Mouse (Mus musculus): ENCODE results near the gene Nek2. TPM values are rescaled to one million over a fixed set of nuclear protein-coding genes. Genes with fewer than 3 reads are reported as not detected.

Nek2 gene
- total and polyA plus RNA-seq, 3 experiments = 0.98 to 2.2 (median 1.7) TPM

DNA sequence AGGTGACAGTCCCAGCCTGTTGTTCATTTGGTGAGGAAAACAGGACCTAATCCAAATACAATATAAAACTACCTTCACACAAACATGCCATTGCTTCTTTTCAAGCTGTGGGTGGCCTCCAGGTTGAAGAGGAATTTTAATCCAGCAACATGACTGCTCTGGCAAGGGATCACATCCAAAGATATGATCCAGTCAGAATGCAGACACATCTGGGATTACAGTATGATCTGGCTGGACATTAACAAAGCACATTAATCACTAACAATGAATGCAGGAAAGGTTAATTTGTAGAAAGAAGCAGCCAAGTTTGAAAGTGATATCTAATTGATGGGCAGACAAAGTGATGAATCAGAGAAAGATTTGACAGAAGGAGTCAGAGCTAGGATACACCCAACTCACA lies 36.9 kb downstream of the Nek2 start:
- no peak for DNase-seq

DNA sequence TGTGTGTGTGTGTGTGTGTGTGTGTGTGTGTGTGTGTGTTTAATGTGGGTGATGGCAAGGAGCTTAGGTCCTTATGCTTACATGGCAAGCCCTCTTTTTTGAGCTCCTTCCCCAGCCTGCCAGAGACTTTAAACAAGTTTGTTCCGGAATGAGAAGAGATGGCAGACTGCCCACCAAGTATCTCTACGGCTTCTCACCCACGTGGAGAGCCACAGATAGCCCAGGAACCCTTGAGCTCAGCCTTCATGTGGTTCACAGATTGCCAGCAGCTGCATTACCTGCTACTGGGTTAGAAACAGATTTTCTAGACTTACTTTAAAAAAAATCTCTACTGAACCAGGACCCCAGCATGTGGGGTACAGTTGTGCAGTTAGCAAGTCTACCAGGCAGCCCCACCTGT lies 38.6 kb downstream of the Nek2 start:
- no peak for DNase-seq

DNA sequence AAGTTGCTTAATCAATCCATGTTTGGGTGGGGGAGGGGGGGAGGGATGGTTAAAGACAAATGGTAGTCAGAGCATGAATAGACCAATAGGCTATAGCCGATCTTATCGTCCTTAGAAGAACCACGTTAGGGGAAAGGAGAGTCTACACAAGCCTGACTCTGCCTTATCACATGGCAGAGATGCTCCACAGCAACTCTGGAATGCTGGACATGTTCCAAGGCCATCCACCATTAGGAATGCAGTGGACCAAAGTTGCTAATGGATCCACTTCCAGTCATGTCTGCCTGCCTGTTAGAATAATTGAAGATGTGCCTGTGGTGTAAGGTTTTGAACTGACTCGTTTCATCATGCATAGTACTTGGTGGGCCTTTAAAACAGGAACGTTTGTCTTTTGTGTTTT lies 40.0 kb downstream of the Nek2 start:
- peak; percentile 45 for DNase-seq

DNA sequence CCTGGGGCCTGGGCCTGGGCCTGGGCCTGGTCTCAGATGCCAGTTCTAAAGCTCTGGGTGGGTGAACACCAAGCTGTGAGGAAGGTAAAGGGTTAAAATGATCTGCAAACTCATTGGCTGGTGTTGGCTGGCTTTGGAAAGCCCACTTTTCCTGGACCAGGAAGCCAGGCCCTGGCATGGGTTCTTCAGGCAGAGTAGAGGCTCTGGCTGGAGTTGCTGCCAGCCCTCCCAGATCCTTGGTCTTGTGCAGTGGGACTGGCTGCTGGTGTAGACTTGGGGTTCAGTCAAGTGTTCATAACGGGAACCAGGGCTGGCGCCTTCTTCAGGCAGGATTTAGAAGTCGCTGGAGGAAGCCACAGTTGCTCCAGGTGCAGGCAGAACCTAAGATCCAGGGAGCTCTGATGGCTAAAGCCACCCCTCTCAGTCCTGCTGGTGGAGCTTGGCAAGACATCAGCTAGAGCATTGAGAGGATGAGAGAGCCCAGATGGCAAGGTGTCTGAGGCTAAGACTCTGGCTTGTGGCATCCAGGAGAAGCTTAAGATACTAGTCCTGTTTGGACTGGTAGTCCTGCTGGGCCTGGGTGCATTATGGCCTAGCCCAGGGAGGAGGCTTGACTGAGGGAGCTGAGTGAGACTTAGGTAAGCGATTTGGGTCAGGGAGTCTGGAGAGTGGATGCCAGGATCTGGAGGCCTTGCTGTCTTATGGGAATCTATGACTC lies 42.7 kb downstream of the Nek2 start:
- DNase-seq = no peak

DNA sequence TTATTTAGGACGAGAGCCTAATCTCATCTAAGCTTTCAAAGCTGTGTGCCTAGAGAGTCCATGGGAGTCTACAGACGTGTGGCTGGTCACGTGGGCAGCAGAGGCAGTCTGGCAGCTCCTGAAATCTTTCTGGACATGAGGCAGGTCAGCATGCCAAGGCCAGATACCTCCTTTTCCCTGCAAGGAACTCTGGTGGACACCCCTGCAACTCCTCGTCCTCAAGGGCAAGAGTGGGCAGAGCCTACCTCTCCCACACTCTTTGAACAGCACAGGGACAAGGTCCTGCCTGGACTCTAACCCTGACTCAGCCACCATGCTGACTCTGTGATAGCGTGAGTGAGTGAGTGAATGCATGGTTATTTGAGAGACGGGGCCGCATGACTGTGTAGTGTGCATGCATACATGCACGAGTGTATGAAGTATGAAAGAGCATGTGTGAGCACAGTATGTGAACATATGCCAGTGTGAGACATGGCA lies 43.3 kb downstream of the Nek2 start:
- no peak for DNase-seq

DNA sequence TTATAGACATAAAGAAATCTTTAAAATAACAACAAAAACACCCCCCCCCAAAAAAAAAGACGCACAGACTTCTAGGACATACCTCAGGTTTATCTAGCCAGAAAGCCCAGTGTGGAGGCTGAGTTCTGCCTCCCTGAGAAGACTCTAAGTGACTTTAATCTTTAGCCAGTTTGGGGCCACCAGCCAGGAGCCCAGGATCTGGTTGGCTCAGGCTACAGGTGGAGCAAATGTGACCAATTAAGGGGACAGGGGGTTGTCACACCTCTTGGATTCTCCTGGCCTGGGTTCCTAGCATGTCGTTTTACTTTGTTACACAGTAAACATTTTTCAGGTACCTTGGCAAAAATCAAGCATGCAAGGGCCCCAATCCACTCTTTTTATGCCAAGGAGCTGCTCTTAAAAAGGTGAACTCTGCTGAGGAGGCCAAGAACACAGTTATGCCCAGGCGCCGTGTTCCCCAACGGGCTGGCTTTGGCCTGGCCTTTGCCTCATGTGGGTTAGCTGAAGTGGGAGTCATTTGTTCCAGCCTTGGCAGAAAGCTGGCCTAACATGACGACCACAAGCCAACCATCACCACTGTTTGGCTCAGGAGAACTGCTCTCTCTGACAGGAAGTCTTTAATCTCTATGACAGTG lies 50.9 kb downstream of the Nek2 start:
- no peak for DNase-seq

DNA sequence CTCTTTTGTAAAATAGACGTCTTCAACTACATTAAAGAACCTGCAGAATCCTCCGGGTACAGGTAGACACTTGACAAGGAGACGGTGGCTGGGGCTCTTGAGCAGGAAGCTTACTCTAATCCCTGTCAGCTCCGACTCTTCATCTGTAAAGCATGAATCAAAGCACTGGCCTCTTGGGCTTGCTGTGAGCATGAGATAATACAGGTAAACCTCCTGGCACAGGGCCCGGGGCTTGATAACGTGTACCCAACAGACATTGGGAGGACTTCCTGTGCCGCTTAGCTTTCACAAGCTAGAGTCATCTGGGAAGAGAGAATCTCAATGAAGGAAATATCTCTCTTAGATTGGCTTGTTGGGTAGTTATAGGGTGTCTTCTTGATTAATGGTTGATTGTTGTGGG lies 53.8 kb downstream of the Nek2 start:
- DNase-seq = no peak

DNA sequence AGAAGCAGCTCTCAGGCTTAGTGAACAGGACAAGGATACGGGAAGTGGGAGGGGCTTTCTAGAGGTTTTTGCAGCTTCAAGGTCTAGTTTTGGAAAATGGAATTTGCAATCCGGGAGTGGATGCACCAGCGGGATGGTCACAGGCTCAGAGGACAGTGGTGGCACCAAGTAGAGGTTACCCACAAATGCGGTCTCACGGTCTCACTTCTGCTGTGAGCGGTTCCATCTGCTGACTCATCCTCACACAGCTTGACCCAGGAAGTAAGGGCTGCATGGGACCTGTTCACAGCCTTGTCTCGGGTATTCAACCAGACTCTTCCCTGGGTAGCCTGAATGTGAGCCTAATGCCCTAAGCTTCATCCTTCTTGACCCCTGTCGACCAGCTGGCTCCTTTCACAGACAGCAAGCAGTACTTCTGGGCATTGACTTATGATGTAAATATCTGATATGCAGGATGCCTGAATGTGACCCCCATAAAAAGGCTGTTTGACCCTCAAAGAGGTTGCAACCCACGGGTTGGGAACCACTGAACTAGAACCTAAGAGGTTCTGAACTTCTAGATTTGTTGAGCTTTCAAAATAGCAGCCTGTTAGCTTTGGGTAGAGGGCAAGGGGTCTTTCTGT lies 54.5 kb downstream of the Nek2 start:
- peak; percentile 46 for DNase-seq

DNA sequence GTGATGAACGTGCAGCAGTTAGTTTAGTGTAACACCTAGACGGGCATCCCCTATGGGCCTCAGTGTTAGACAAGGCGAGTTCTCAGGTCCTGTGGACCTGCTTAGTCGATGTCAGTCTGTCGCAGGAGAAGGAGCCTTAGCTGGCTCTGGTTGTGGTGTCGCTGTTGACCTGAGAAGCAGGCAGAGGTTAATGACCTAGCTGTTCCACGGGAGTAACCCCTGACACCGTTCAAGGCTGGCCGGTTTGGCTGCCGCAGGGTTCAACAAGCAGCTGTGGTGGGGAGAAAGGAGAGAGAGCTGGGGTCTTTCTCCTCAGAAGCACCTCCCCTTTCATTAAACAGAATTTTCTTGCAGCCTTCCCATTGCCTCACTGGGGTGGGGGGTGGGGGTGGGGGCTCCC lies 56.4 kb downstream of the Nek2 start:
- DNase-seq = no peak

DNA sequence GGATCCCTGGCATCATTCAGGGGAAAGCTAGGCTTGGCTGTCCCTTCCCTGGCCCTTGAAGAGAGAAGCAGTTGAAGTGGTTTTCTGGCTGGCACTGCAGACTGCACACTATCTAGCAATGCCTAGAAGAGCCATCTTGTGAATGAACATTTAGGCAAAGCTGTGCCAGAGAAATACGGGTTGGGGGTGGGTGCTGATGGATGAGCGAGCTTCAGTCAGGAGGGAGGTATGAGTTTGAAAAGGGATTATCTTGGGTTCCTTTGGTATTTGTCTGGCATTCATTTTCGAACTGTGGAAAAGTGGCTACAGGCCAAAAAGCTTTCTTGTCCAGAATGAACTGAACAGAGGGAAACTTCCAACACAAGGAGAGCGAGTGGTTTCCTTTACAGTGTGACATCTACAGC lies 57.3 kb downstream of the Nek2 start:
- no peak for DNase-seq

DNA sequence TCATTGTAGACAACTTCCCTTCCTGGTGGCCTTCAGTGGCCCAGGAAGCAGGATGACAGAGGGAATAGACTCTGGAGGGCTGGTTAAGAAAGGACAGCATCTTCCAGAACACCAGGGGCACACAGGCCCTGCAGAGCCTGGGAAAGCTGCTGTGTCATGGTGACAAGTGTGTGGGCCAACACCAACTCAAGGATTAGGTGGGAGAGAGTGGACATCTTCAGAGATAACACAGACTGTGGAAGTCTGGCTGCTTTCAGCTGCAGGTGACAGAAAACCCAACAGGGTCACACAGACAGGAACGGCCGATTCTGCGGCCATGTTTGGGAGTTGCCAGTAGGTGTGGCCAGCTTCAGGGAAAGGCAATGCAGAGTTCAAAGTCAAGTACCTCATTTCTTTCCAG lies 59.0 kb downstream of the Nek2 start:
- DNase-seq = no peak

DNA sequence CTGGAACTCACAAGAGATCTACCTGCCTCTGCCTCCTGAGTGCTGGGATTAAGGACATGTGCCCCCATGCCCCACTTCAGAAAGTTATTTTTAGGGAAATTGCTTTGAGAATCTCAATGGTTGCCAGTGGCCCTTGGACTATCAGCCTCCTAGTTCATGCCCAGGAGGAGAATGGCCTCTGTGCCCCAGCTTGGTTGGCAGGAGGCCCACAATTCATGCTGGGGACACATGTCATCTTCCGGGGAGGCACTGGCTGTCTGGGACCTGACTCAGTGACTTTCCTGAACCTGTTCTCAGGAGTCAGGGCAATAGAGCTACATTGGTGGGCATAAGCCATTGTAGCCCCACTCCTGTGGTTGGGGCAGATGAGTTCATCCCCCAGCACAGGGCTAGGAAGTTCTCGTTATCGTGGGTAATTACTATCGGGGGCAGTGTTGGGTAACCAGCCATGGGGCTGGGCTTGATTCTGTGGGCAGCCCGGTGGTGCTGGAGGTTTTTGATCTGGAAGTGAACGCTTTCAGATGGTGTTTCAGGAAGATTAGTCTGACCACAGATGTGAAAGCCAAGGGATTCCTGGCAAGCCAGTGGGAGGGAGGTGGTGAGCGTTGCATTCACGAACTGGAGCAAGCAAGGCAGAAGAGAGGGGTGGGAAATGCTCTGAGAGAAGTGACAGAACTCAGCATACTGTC lies 59.8 kb downstream of the Nek2 start:
- no peak for DNase-seq

DNA sequence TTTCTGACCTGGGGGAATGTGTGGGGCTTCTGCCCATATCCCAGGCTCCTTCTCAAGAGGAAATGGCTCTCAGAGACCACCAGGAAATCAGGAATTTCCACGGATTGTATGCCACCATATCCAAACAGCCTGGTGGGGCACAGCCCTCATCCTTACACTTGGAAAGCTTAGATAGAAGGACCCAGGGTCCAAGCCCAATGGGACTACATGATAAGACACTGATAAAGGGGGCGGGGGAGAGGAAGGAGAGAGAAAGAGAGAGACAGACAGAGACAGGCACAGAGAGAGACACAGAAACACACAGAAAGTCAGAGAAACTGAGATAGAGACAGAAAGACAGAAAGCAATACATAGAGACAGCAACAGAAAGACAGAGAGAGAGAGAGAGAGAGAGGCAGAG lies 60.4 kb downstream of the Nek2 start:
- DNase-seq = no peak

Other genes starting within 250 kb of the Nek2 start
- gene Dtl, start 245.9 kb upstream of the Nek2 start, total RNA-seq (2021) = 1 to 10 TPM in 1 of 2 experiments, under 1 TPM in 1; 0.90 to 1.0 TPM
- 0.19 and 0.34 TPM in 2 replicates for gene Dtl, start 245.9 kb upstream of the Nek2 start, polyA plus RNA-seq (2012; rRNA removed)
- 10 to 100 TPM; 23.2 to 26.2 TPM for gene Ints7, start 245.8 kb upstream of the Nek2 start, total RNA-seq (2021)
- 15.9 and 19.6 TPM in 2 replicates for gene Ints7, start 245.8 kb upstream of the Nek2 start, polyA plus RNA-seq (2012; rRNA removed)
- 10 to 100 TPM; 70.8 to 77.0 TPM for gene Lpgat1, start 103.6 kb upstream of the Nek2 start, total RNA-seq (2021)
- 12.7 and 13.7 TPM in 2 replicates for gene Lpgat1, start 103.6 kb upstream of the Nek2 start, polyA plus RNA-seq (2012; rRNA removed)
- gene Slc30a1, start 85.3 kb downstream of the Nek2 start, total RNA-seq (2021) = 10 to 100 TPM; 18.4 to 19.3 TPM
- 16.7 and 17.6 TPM in 2 replicates for gene Slc30a1, start 85.3 kb downstream of the Nek2 start, polyA plus RNA-seq (2012; rRNA removed)
- gene Rd3, start 155.9 kb downstream of the Nek2 start, total RNA-seq (2021) = under 1 TPM; 0.14 to 0.38 TPM
- 0.42 and 0.48 TPM in 2 replicates for gene Rd3, start 155.9 kb downstream of the Nek2 start, polyA plus RNA-seq (2012; rRNA removed)

Data from adrenal gland, adult 2 months (tissue).